ENCODE assay signal across 16 mouse cellular contexts in the genomic region with DNA sequence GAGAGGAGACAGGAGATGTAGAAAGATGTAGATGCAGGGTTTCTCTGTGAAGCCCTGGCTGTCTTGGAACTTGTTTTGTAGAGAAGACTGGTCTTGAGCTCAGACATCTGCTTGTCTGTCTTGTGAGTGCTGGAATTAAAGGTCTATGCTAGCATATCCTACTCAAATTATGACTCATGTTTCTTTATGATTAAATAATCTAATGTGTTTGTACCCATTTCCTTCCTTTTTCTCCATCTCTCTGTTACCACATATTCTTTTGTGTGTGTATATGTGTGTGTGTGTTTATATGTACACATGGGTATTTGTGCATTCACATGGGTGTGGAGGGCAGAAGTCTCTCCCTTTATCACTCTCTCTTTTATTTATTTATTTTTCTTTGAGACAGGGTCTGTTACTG.
"Had no signal": no experiment of that assay in that cellular context is flagged by ENCODE, and none has a peak within 500 bp of the region (broad histone marks: within the 10 kb centered on the region; RNA-seq: fewer than 3 reads in every experiment).

No protein-coding gene starts in this region.

- H3K4me3 ChIP-seq: neural tube, embryonic 13.5 days; neural tube, embryonic 15.5 days; stomach, embryonic 15.5 days had no signal

- H3K9ac ChIP-seq: neural tube, embryonic 13.5 days; neural tube, embryonic 15.5 days; stomach, embryonic 15.5 days had no signal

- DNase-seq: retina, postnatal 1 day; right cerebral cortex, adult 18-20 months; right cerebral cortex, postnatal 14 days; right cerebral cortex, postnatal 25 days; right cerebral cortex, postnatal 4 days; spleen, adult 18-20 months; thymus, adult 18-20 months; thymus, adult 2 months; thymus, postnatal 14 days; thymus, postnatal 25 days; thymus, postnatal 36 days; thymus, postnatal 4 days had no signal

- H3K36me3 ChIP-seq: neural tube, embryonic 13.5 days; neural tube, embryonic 15.5 days; stomach, embryonic 15.5 days had no signal

- H3K4me1 ChIP-seq: neural tube, embryonic 13.5 days; neural tube, embryonic 15.5 days; stomach, embryonic 15.5 days had no signal

- H3K27me3 ChIP-seq: neural tube, embryonic 13.5 days; neural tube, embryonic 15.5 days; stomach, embryonic 15.5 days had no signal

- H3K9me3 ChIP-seq: neural tube, embryonic 15.5 days; stomach, embryonic 15.5 days had no signal

- H3K27ac ChIP-seq: neural tube, embryonic 13.5 days; neural tube, embryonic 15.5 days; stomach, embryonic 15.5 days; stomach, postnatal 0 days had no signal
